Mouse (Mus musculus): ENCODE results near the gene Dtx3.

Dtx3 gene

DNA sequence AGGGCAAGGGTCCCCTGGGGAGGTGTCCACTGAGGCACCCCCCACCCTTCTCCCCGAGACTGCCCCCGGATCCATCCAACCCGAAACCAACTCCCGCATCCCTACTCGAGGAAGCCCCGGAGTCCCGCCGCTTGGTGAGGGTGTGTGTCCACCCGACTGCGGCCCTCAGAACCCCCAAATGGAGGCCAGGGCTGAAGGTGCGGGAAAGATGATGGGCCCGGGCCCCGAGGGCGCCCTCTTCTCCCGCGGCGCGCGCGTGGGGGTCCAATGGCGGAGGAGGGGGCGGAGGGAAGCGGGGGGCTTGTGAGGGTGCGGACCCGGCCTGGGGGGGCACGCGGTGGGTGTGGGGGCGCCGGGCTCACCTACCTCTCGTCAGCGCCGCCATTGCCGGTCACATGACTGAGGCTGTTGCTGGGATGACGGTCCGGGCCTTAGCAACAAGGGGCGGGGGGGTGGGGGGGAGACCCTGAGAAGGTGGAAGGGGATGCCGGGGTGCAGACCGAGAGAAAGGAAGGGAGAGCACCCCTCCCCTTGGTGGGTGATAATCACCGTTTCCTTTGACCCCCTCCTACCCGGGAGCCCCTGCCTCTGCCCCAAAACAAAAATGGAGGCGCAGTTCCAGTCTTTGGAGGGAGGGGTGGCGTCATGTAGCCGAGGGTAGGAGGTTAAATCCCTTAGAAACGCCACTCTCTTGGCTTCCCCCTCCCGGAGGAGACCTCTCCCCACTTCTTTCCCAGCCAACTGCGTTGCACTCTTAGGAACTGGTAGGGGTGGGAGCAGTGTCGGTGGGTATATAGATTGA lies at the start of gene Dtx3:
Gene Dtx3 (minus strand): TSS at position 401 of the 802 bp plus-strand sequence.
- no peak for DNase-seq (ENCODE audit: low spot score)

DNA sequence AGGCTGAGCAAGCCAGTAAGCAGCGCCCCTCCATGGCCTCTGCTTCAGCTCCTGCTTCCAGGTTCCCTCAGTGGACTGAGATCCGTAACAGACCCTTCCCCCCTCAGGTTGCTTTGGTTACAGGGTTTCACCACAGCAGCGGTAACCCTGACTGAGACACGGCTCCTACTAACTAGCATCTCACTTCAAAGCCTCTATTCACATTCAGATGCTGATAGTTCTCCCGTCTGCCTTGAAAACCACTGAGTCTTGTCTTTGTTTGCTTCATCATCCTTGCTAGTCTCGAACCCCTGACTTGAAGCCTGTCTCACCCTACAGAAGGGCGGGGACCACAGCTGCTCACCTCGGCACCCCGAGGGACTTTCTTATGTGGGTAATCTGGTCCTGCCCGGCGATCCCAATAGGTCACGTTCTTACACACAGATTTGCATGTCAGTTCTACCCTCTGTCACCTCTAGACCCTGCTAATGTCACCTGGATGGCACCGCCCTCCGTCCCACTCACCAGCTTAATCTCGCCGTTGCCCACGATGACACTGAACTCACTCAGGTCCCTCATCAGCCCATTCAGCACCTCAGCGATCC lies 42.8 kb upstream of the Dtx3 start:
- DNase-seq (ENCODE audit: low spot score) = no peak

GRCm38 (mm10) chr10:127236541-127236940 lies 41.0 kb upstream of the Dtx3 start:
- DNase-seq (ENCODE audit: low spot score) = no peak

- DNase-seq (ENCODE audit: low spot score) = no peak
These were observed 37.6 kb upstream of the Dtx3 start for GRCm38 (mm10) chr10:127233141-127233540.

DNA sequence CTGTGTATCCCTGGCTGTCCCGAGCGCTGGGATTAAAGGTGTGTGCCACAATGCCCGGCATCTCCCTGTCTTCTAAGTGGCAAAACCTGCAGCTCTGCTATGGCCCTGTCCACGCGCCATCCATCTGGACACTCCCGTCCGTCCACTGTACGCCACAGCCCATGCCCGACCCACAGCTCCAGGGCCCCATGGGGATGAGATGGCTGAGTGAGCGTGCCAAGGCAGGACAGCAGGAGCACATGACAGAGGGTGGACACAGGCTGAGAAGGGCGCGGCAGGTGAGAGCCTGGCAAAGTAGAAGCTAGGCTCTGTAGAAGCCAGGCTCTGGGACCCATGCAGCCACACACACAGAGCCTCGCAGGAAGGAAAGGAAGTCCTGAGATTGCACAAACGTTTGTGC lies 36.2 kb upstream of the Dtx3 start:
- DNase-seq (ENCODE audit: low spot score) = no peak

DNA sequence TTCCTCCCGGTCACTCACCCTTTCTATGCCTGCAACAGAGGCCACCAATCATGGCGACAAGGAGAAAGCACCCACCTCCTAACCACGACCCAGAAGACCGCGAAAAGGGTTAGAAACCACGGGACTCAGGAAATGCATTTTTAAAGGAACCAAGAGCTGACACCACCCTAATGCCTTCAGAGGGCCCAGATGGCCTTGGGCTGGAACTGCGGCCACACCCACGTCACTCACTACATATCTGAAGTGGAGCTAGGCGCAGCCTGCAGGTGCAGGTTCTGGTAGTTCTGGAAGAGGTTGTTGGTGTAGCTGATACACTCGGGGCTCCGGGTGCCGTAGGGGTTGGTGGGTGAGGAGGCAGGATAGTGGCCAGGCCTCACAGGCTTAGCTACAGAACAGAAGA lies 35.2 kb upstream of the Dtx3 start:
- DNase-seq (ENCODE audit: low spot score) = no peak

GRCm38 (mm10) chr10:127228897-127229296 lies 33.4 kb upstream of the Dtx3 start:
- DNase-seq (ENCODE audit: low spot score) = peak; percentile 67

- DNase-seq (ENCODE audit: low spot score) = no peak
These were observed 31.6 kb upstream of the Dtx3 start for GRCm38 (mm10) chr10:127227163-127227562.

DNA sequence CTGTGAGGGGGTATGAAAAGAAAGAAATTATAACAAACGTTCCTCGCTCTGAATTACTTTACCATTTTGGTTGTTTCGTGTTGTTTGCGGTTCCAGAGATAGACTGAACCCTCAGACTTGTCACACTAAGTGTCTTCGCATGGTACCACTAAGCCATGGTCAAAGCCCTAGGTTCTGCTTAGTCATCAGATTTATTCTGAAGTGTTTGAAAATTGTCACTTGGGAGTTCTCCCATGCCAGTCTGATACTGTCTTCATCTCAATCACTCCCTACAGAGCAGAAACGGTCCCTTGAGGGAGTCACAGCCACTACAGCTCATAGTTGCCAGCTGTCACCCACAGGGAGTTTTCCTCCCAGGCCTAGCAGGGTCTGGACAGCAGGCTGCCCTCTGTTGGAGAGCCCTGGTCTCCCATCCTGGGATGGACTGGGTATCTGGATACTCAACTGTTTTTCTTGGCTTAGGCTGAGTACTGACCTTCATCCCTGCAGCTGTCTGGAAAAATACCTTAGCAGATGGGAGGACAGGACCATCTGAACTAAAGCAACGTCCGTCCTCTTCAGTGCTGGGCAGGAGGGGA lies 30.9 kb upstream of the Dtx3 start:
- no peak for DNase-seq (ENCODE audit: low spot score)

DNA sequence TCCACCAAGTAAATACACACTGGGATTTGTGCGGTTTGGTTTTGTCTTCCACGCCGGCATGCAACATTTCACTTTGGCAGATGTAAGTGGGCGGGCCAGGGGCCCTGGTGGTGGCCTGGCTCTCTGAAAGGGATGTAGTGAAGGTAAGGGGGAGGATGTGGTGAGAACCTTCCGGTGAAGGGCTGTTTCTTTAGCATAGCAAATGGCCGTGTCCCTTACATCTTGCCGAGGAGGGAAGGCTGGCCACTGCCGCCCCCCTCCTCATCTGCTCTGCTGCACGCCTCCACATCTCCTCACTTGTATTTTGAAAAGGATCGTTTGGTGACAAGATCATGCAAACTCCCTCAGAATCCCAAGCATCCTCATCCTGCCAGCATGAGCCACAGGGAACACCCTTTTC lies 30.2 kb upstream of the Dtx3 start:
- no peak for DNase-seq (ENCODE audit: low spot score)

DNA sequence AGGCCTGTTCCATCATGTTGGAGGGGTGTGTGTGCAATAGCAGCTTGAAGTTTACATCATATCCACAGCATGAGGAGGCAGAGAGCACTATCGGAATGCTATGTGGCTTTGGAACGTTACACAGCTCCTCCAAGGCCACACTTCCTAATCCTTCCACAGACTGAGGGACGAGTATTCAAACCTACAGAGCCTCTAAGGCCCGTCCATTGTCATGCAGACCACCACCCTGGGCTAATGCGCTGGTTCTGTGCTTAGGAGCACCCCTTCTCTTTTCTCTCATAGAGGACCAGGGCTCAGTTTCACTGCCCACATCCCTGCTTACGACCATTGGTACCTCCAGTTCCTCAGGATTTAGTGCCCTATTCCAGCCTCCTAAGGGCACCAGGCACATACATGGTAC lies 29.7 kb upstream of the Dtx3 start:
- DNase-seq (ENCODE audit: low spot score) = no peak

DNA sequence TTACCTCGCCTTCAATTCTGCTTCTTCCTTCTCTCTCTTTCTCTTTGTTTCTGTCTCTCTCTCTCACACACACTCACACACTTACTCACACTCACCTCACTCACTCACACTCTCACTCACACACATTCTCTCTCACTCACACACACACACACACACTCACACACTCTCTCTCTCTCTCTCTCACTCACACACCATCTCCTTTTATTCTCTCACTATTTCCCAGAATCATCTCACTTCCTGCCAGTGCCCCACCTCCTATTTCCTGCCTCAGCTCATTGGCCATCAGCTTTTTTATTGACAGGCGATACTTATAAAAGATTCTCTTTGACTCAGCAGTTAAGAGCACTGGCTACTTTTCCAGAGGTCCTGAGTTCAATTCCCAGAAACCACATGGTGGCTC lies 22.8 kb upstream of the Dtx3 start:
- DNase-seq (ENCODE audit: low spot score) = no peak

DNA sequence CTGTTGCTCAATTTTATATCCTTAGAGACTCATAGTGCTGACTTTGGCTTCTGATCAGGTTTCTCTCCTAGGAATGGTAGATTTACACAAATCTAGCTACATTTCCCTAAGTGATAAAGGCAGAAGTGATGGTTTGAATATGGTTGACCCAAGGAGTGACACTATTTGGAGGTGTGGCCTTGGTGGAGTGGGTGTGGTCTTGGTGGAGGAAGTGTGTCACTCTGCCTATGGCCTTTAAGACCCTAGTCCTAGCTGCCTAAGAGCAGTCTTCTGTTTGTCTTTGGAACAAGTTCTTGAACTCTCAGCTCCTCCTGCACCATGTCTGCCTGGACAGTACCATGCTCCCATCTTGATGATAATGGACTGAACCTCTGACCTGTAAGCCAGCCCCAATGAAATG lies 21.6 kb upstream of the Dtx3 start:
- DNase-seq (ENCODE audit: low spot score) = no peak

GRCm38 (mm10) chr10:127216456-127216855 lies 20.9 kb upstream of the Dtx3 start:
- no peak for DNase-seq (ENCODE audit: low spot score)

DNA sequence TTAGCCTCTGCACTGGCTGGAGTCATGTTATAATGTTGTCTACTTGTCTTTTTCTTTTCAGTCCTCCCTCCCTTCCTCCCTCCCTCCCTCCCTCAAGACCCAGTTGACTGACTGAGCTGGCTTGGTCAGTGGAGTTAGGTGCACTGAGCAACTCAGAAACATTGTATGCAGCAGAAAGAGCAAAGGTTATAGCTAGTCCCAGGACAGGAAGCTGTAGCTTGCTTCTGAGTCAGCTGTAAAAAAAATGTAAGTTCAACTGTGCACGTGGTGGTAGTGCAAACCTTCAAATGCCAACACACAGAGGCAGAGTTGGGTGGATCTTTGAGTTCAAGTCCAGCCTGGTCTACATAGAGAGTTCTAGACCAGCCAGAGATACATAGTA lies 18.9 kb upstream of the Dtx3 start:
- no peak for DNase-seq (ENCODE audit: low spot score)

- DNase-seq (ENCODE audit: low spot score) = no peak
These were observed 18.3 kb upstream of the Dtx3 start for GRCm38 (mm10) chr10:127213704-127214421.

GRCm38 (mm10) chr10:127213272-127213671 lies 17.7 kb upstream of the Dtx3 start:
- DNase-seq (ENCODE audit: low spot score) = no peak

DNA sequence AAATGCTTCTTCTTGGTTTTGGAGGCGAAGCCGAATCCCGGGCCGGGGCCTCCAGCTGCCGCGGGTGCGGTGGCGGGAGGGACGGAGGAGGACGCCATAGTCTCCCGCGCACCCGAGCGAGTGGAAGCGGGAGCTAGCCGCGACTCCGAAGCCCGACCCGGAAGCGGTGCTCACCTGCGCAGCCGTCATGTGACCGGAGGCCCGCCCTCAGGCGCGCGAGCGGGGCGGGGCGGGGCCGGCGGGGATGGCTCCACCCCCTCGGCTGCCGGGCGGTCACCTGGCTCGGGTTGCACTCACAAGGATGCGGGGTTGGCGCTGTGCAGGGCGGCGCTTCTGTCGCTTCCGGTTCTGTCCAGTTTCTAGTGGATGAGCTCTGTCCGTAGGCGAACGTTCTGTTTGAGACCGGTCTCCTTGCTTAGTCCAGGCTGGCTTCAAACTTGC lies 15.9 kb upstream of the Dtx3 start, which contains the start of gene Pip4k2c:
Gene Pip4k2c (minus strand): TSS at position 172 of the 441 bp plus-strand sequence.
- no peak for DNase-seq (ENCODE audit: low spot score)

- no peak for DNase-seq (ENCODE audit: low spot score)
These were observed 15.5 kb upstream of the Dtx3 start for GRCm38 (mm10) chr10:127210961-127211405.

DNA sequence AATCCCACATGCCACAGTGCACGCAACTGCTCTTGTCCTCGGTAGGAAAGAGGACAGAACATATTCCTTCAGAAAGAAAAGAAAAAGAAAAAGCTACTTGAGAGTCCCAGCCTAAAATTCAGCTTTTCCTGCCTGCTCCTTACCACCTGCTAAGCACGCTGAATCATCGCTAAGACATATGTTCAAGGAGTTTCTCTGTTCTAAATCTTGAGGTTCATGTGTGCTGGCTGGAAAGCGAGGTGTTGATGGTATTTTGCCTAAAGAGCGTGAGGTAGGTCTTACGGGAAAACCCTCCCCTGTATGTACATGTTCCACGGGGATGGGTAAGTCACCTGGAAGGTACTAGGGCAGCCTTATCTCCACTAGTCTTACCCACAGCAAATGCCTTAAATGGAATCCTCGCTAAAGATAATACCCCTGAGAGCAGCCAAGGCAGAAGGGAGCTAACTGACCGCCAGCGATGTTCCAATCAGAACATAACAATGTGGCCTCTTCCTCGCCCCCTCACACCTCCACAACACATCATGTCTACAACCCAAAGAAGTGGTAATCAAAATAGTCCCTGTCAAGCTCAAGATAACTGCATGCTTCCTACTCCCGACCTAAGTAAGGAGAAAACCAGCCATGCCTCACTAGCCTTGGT lies 14.5 kb upstream of the Dtx3 start:
- DNase-seq (ENCODE audit: low spot score) = no peak

DNA sequence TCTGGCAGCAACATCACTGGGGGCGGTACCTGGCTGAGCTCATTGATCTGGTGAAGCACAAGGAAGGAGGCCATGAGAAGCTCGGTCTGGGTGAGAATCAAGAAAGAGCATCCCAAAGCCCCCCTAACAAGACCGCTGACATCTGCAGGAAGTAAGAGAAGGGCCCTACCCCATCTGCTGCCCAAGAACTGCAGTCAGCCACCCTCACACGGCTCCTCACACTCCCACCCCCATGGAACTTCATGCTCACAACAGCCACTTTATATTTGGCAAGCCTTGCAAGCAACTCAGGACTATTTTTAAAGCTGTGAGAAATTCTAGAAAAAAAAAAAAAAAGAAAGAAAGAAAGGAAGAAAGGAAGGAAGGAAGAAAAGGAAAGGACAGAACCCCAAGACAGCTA lies 13.4 kb upstream of the Dtx3 start:
- DNase-seq (ENCODE audit: low spot score) = no peak

DNA sequence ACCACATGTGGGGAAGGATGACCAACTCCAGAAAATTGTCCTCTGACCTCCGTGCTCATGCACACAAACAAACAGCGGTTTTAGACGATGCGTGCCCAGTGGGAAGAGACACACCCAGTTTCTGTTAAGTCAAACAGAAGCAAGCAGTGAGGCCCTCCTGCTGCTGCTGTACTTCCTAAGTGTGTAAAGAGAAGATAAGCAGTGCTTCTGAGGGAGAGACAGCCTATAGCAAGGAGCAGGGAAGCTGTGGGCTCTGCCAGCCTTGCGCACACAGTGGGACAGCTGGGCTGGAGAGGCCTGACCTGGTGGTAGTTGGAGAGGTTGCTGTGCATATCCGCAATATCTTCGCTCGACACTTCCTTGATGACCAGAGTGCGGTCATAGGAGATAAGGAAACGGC lies 9.8 kb upstream of the Dtx3 start:
- no peak for DNase-seq (ENCODE audit: low spot score)

All from layer of hippocampus, adult 9-10 months (tissue).